Mouse (Mus musculus) frontal cortex, postnatal 14 days (tissue): ENCODE measurements around the gene Spns2.
A peak's percentile ranks its signal among the peaks of the same experiment; 100 is the strongest.

Experiments
- DNase-seq, 2 experiments: peaks; one replicate each; pipeline ENCODE4 v3.0.0; 2022; ENCODE audit warnings: low spot score in 2 of 2

Spns2 gene

GRCm38 (mm10) chr11:72411093-72411921, 78.4 kb downstream of the Spns2 start, which contains the start of gene Smtnl2:
Gene Smtnl2, minus strand, starts transcription at chr11:72411713.
- peak in 1 of 2 experiments; percentile 31 for DNase-seq

- no peak for DNase-seq
These were observed 79.1 kb downstream of the Spns2 start for GRCm38 (mm10) chr11:72410521-72411092.

GRCm38 (mm10) chr11:72409649-72410385, 79.9 kb downstream of the Spns2 start:
- DNase-seq = no peak

- DNase-seq = no peak
These were observed 81.1 kb downstream of the Spns2 start for GRCm38 (mm10) chr11:72408451-72409170.

GRCm38 (mm10) chr11:72407574-72407973, 82.1 kb downstream of the Spns2 start:
- no peak for DNase-seq

- no peak for DNase-seq
These were observed 82.6 kb downstream of the Spns2 start for GRCm38 (mm10) chr11:72407081-72407480.

- DNase-seq = no peak
These were observed 83.5 kb downstream of the Spns2 start for GRCm38 (mm10) chr11:72406079-72406675.

- DNase-seq = no peak
These were observed 84.2 kb downstream of the Spns2 start for GRCm38 (mm10) chr11:72405532-72405931.

- DNase-seq = no peak
These were observed 86.7 kb downstream of the Spns2 start for GRCm38 (mm10) chr11:72402969-72403368.

- DNase-seq = no peak
These were observed 87.7 kb downstream of the Spns2 start for GRCm38 (mm10) chr11:72402017-72402416.
